Mouse (Mus musculus) C2C12 (cell line): ENCODE data around the gene Tmeff2.

Source experiments
- CEBPB ChIP-seq: IDR thresholded peaks from one replicate; pipeline ENCODE4 v1.6.1; 2011; ENCODE audit warnings: low read depth, mild to moderate bottlenecking, control low read depth, moderate library complexity
- CTCF ChIP-seq: IDR thresholded peaks from one replicate; pipeline ENCODE4 v1.5.1; 2011; ENCODE audit not compliant: control insufficient read depth, insufficient read depth, insufficient read length
- USF1 ChIP-seq: IDR thresholded peaks from one replicate; pipeline ENCODE4 v1.6.1; 2011; ENCODE audit warnings: low read depth, mild to moderate bottlenecking, control low read depth, moderate library complexity

DNA sequence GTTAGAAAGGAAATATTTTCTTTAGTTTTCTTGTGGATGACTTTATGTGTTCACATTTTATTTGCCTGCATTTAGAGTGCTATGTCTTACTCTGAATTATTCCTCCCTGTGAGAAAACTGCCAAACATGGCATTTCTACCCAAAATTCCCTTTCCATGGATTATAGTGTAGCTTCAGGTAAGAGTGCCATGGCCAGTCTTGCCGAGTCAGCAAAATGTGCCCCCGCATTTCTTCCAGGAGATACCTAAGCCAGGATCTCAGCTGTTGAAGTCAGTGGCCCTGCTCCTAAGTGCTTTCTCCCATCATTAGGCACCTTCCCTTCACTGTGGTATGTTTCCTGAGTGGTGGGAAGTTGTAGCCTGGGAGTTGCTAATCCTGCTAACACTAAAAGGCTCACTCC lies 168.8 kb downstream of the Tmeff2 start:
- TF ChIP-seq CEBPB (no peak), CTCF (no peak), USF1 (no peak)
